Mouse (Mus musculus) olfactory bulb, adult 2 months (tissue): Measurements from ENCODE around the gene Trdmt1. TPM values are rescaled to one million over a fixed set of nuclear protein-coding genes. Genes with fewer than 3 reads are reported as not detected.
"Not testable (repeated sequence)": the region's sequence is repeated elsewhere in the genome, so short reads cannot be mapped to it uniquely, and the experiment has no call there.

Experiments
- H3K27ac ChIP-seq: fragments of 200-500 bp; 2 replicates; pipeline ENCODE4 v1.5.1; 2012; ENCODE audit warnings: low read depth, low read length; ENCODE audit not compliant: insufficient read depth
- H3K4me1 ChIP-seq: fragments of 200-500 bp; 2 replicates; pipeline ENCODE4 v1.6.1; 2012; ENCODE audit warnings: low read length; ENCODE audit not compliant: control insufficient read depth, insufficient read depth
- H3K4me3 ChIP-seq: fragments of 200-500 bp; 2 replicates; pipeline ENCODE4 v1.5.1; 2012; ENCODE audit warnings: mild to moderate bottlenecking, low read depth, low read length, moderate library complexity; ENCODE audit not compliant: insufficient read depth
- CTCF ChIP-seq: fragments of 200-500 bp; IDR thresholded peaks from 2 replicates; pipeline ENCODE4 v1.5.1; 2012; ENCODE audit warnings: low read depth, mild to moderate bottlenecking, low read length, moderate library complexity; ENCODE audit not compliant: insufficient read depth
- POLR2A ChIP-seq: fragments of 200-500 bp; IDR thresholded peaks from 2 replicates; pipeline ENCODE4 v1.6.1; 2012; ENCODE audit warnings: mild to moderate bottlenecking, low read depth, low read length, moderate library complexity; ENCODE audit not compliant: insufficient read depth
- whole genome bisulfite sequencing: fragments of 180-500 bp; shearing (Covaris S2); methylation state at CpG from one replicate; pipeline ENCODE4 v1.1.7; 2018; 5-methylcytosine and 5-hydroxymethylcytosine counted together
- polyA plus RNA-seq: library from polyadenylated mRNA; stranded (reverse); fragments of >200 nt; gene quantifications from 2 replicates; pipeline ENCODE4 v1.2.4, GENCODE M21; 2012; ENCODE audit warnings: low replicate concordance; ENCODE audit not compliant: missing spikeins, insufficient read depth, insufficient read length

Trdmt1 gene
- not detected in 2 replicates for polyA plus RNA-seq

- TF ChIP-seq POLR2A (peak; percentile 79), CTCF (no peak)
- under 1% methylated on average over 39 of the region's 39 CpGs for WGBS
- Histone ChIP-seq H3K4me3 (peak within 1 kb of the TSS; percentile 58), H3K27ac (peak within 1 kb of the TSS; percentile 79), H3K4me1 (no peaks in the 10 kb centered on the region)
These were observed at the start of gene Trdmt1 for GRCm38 (mm10) chr2:13544193-13544824. Gene Trdmt1, minus strand, starts transcription at chr2:13544668.

- Histone ChIP-seq H3K4me3 (no peak overlapping the region), H3K4me1 (no peaks in the 10 kb centered on the region), H3K27ac (no peak overlapping the region)
- WGBS = 89% methylated on average over 4 of the region's 4 CpGs
- TF ChIP-seq POLR2A = no peak
- TF ChIP-seq CTCF = no peak
These were observed 48.9 kb upstream of the Trdmt1 start for GRCm38 (mm10) chr2:13593328-13593727.

GRCm38 (mm10) chr2:13583746-13584145, 39.3 kb upstream of the Trdmt1 start:
- H3K4me1 ChIP-seq, H3K27ac ChIP-seq, H3K4me3 ChIP-seq: not testable (repeated sequence)

GRCm38 (mm10) chr2:13582184-13582583, 37.7 kb upstream of the Trdmt1 start:
- Histone ChIP-seq H3K4me1 (no peaks in the 10 kb centered on the region), H3K4me3 (no peak overlapping the region), H3K27ac (no peak overlapping the region)
- 81% methylated on average over 3 of the region's 3 CpGs for WGBS
- TF ChIP-seq POLR2A (no peak), CTCF (no peak)

GRCm38 (mm10) chr2:13579991-13580390, 35.5 kb upstream of the Trdmt1 start:
- TF ChIP-seq CTCF = no peak
- no peak for TF ChIP-seq POLR2A
- H3K27ac ChIP-seq = no peak overlapping the region
- 71% methylated on average over 11 of the region's 11 CpGs for WGBS
- peaks cover 3% of the 10 kb centered on the region for H3K4me1 ChIP-seq
- H3K4me3 ChIP-seq = no peak overlapping the region

GRCm38 (mm10) chr2:13579315-13579714, 34.8 kb upstream of the Trdmt1 start:
- Histone ChIP-seq H3K27ac (no peak overlapping the region), H3K4me1 (peaks cover 10% of the 10 kb centered on the region), H3K4me3 (no peak overlapping the region)
- 85% methylated on average over 8 of the region's 8 CpGs for WGBS
- TF ChIP-seq POLR2A (no peak), CTCF (no peak)

- peaks cover 14% of the 10 kb centered on the region for H3K4me1 ChIP-seq
- WGBS = 50% methylated on average over 14 of the region's 14 CpGs
- TF ChIP-seq CTCF (no peak), POLR2A (no peak)
These were observed 34.1 kb upstream of the Trdmt1 start for GRCm38 (mm10) chr2:13578473-13579152.

GRCm38 (mm10) chr2:13577399-13577798, 32.9 kb upstream of the Trdmt1 start:
- Histone ChIP-seq H3K4me3 (no peak overlapping the region), H3K27ac (no peak overlapping the region), H3K4me1 (peaks cover 17% of the 10 kb centered on the region)
- 96% methylated on average over 1 of the region's 1 CpGs for WGBS
- TF ChIP-seq CTCF (no peak), POLR2A (no peak)

More at GRCm38 (mm10) chr2:13578473-13579152, 34.1 kb upstream of the Trdmt1 start:
- no peak overlapping the region for H3K4me3 ChIP-seq
- H3K27ac ChIP-seq = no peak overlapping the region

GRCm38 (mm10) chr2:13575926-13576325, 31.5 kb upstream of the Trdmt1 start:
- TF ChIP-seq CTCF (no peak), POLR2A (no peak)
- WGBS = 15% methylated on average over 6 of the region's 6 CpGs
- H3K4me1 ChIP-seq = peaks cover 17% of the 10 kb centered on the region
- no peak overlapping the region for H3K27ac ChIP-seq
- no peak overlapping the region for H3K4me3 ChIP-seq

- no peak overlapping the region for H3K27ac ChIP-seq
- WGBS = 0% methylated on average over 13 of the region's 13 CpGs
- peaks cover 17% of the 10 kb centered on the region for H3K4me1 ChIP-seq
- peak overlapping the region; percentile 53 for H3K4me3 ChIP-seq
- TF ChIP-seq POLR2A = no peak
- TF ChIP-seq CTCF = peak; percentile 48; the same call in 1 of the 2 replicates
These were observed 30.9 kb upstream of the Trdmt1 start for GRCm38 (mm10) chr2:13575287-13575801.
